Mouse (Mus musculus) cortical plate, adult 2 months (tissue): Measurements from ENCODE around the gene Ddx42. TPM values are rescaled to one million over a fixed set of nuclear protein-coding genes. Genes with fewer than 3 reads are reported as not detected.

Experiments
- H3K27ac ChIP-seq: fragments of 200-500 bp; 2 replicates; pipeline ENCODE4 v1.5.1; 2012; ENCODE audit warnings: low read length, control low read depth, inconsistent platforms; ENCODE audit not compliant: insufficient read depth
- H3K4me1 ChIP-seq: fragments of 200-500 bp; 2 replicates; pipeline ENCODE4 v1.6.1; 2011; ENCODE audit warnings: low read length; ENCODE audit not compliant: control insufficient read depth, insufficient read depth
- H3K4me3 ChIP-seq: fragments of 200-500 bp; 2 replicates; pipeline ENCODE4 v1.5.1; 2011; ENCODE audit warnings: mild to moderate bottlenecking, low read length, control low read depth; ENCODE audit not compliant: insufficient read depth
- CTCF ChIP-seq: fragments of 200-500 bp; IDR thresholded peaks from 2 replicates; pipeline ENCODE4 v1.5.1; 2011; ENCODE audit warnings: mild to moderate bottlenecking, control low read depth, low read length; ENCODE audit not compliant: insufficient read depth; ENCODE audit errors: extremely low read depth
- POLR2A ChIP-seq: fragments of 200-500 bp; IDR thresholded peaks from 2 replicates; pipeline ENCODE4 v1.6.1; 2011; ENCODE audit warnings: mild to moderate bottlenecking, low read length, control low read depth; ENCODE audit not compliant: insufficient read depth; ENCODE audit errors: extremely low read depth
- polyA plus RNA-seq: library from polyadenylated mRNA; depleted of rRNA; stranded (reverse); fragments of >200 nt; gene quantifications from 2 replicates; pipeline ENCODE4 v1.2.3, GENCODE M21; 2012

Gene Ddx42
- polyA plus RNA-seq, 1 experiment, result 41.6 TPM

- Histone ChIP-seq H3K4me3 (no peak overlapping the region), H3K4me1 (no peaks in the 10 kb centered on the region), H3K27ac (no peak overlapping the region)
- TF ChIP-seq POLR2A, result no peak
- no peak for TF ChIP-seq CTCF
These were observed 32.6 kb downstream of the Ddx42 start for GRCm38 (mm10) chr11:106249326-106249725.

GRCm38 (mm10) chr11:106254767-106255166, 38.0 kb downstream of the Ddx42 start:
- no peak overlapping the region for H3K27ac ChIP-seq
- H3K4me3 ChIP-seq, result peak overlapping the region; percentile 91; the same call in 1 of the 2 replicates
- H3K4me1 ChIP-seq, result peaks cover 3% of the 10 kb centered on the region; the same call in 1 of the 2 replicates
- TF ChIP-seq CTCF (no peak), POLR2A (no peak)

- Histone ChIP-seq H3K27ac (no peak overlapping the region), H3K4me1 (peaks cover 3% of the 10 kb centered on the region; the same call in 1 of the 2 replicates), H3K4me3 (peak overlapping the region; percentile 91)
- TF ChIP-seq CTCF, result no peak
- TF ChIP-seq POLR2A, result no peak
These were observed 38.4 kb downstream of the Ddx42 start for GRCm38 (mm10) chr11:106255174-106255573.

- peak within 1 kb of the TSS; percentile 77 for H3K27ac ChIP-seq
- peaks cover 5% of the 10 kb centered on the region; the same call in 1 of the 2 replicates for H3K4me1 ChIP-seq
- peak within 1 kb of the TSS; percentile 91 for H3K4me3 ChIP-seq
- peak; percentile 88 for TF ChIP-seq POLR2A
- TF ChIP-seq CTCF, result no peak
These were observed 39.1 kb downstream of the Ddx42 start, which contains the start of the genes Ftsj3 and Psmc5 for GRCm38 (mm10) chr11:106255685-106256451. Gene Ftsj3 (minus strand): TSS chr11:106256079. Gene Psmc5 (plus strand): TSS chr11:106256154.

- TF ChIP-seq POLR2A (no peak), CTCF (no peak)
- Histone ChIP-seq H3K4me1 (peaks cover 5% of the 10 kb centered on the region; the same call in 1 of the 2 replicates), H3K4me3 (peak overlapping the region; percentile 91), H3K27ac (no peak overlapping the region)
These were observed 40.0 kb downstream of the Ddx42 start for GRCm38 (mm10) chr11:106256775-106257174.

- Histone ChIP-seq H3K27ac (no peak overlapping the region), H3K4me3 (no peak overlapping the region), H3K4me1 (peaks cover 3% of the 10 kb centered on the region; the same call in 1 of the 2 replicates)
- no peak for TF ChIP-seq CTCF
- TF ChIP-seq POLR2A, result no peak
These were observed 44.2 kb downstream of the Ddx42 start for GRCm38 (mm10) chr11:106260826-106261450.

GRCm38 (mm10) chr11:106263963-106264362, 47.2 kb downstream of the Ddx42 start:
- Histone ChIP-seq H3K4me3 (no peak overlapping the region), H3K27ac (no peak overlapping the region), H3K4me1 (peaks cover 3% of the 10 kb centered on the region)
- TF ChIP-seq POLR2A (no peak), CTCF (no peak)

GRCm38 (mm10) chr11:106264988-106265387, 48.3 kb downstream of the Ddx42 start:
- no peak overlapping the region for H3K4me3 ChIP-seq
- H3K27ac ChIP-seq, result no peak overlapping the region
- TF ChIP-seq POLR2A (no peak), CTCF (no peak)
- H3K4me1 ChIP-seq, result peaks cover 3% of the 10 kb centered on the region

GRCm38 (mm10) chr11:106265570-106265969, 48.8 kb downstream of the Ddx42 start:
- TF ChIP-seq CTCF, result no peak
- TF ChIP-seq POLR2A, result no peak
- no peak overlapping the region for H3K27ac ChIP-seq
- H3K4me3 ChIP-seq, result no peak overlapping the region
- peaks cover 3% of the 10 kb centered on the region for H3K4me1 ChIP-seq

- Histone ChIP-seq H3K4me1 (peaks cover 2% of the 10 kb centered on the region), H3K27ac (no peak overlapping the region), H3K4me3 (no peak overlapping the region)
- TF ChIP-seq CTCF, result no peak
- no peak for TF ChIP-seq POLR2A
These were observed 49.7 kb downstream of the Ddx42 start for GRCm38 (mm10) chr11:106266431-106266830.
